Mouse (Mus musculus): ENCODE measurements at regions not wholly inside any gene's neighbourhood (a gene's known extent, or its start where the extent isn't known, plus 50 kb on each side); places are given as distances from the start of the nearest gene placed in this dataset.

- H3K9me3 ChIP-seq (ENCODE audit: control insufficient read depth, low read length) = peaks cover 37% of the 10 kb centered on the region
- H3K4me3 ChIP-seq (ENCODE audit: control insufficient read depth in 1 of 2, insufficient read depth in 1 of 2, low read depth in 1 of 2, low read length in 2 of 2) = no peak overlapping the region
- no peak overlapping the region for H3K9ac ChIP-seq (ENCODE audit: low read length)
- peaks cover 10 to 12% of the 10 kb centered on the region in 2 experiments; a peak in 3 of 4 replicates for H3K4me1 ChIP-seq (ENCODE audit: control insufficient read depth in 2 of 2, insufficient read depth in 2 of 2, low read length in 2 of 2)
- no peak overlapping the region for H3K4me2 ChIP-seq (ENCODE audit: low read length)
- no peak overlapping the region for H3K27ac ChIP-seq (replicated peaks in 1 of 2; ENCODE audit: control insufficient read depth in 1 of 2, insufficient read depth in 1 of 2, low read depth in 2 of 2, low read length in 2 of 2)
- H3K27me3 ChIP-seq (ENCODE audit: control insufficient read depth, insufficient read depth, low read length) = peaks cover 2% of the 10 kb centered on the region; the same call in 1 of the 2 replicates
- H3K36me3 ChIP-seq (ENCODE audit: control insufficient read depth, insufficient read depth, low read length) = no peaks in the 10 kb centered on the region
- no peak for ATAC-seq (ENCODE audit: insufficient number of reproducible peaks, insufficient read depth, low FRiP score, low read depth)
- 69% methylated on average over 5 of the region's 5 CpGs for WGBS
These were observed 71.2 kb downstream of the Rtl1 start for GRCm38 (mm10) chr12:109528966-109529365.

GRCm38 (mm10) chr12:109528263-109528545 lies 71.9 kb downstream of the Rtl1 start:
- Histone ChIP-seq H3K36me3 (ENCODE audit: control insufficient read depth, insufficient read depth, low read length) (no peaks in the 10 kb centered on the region), H3K4me3 (ENCODE audit: control insufficient read depth in 1 of 2, insufficient read depth in 1 of 2, low read depth in 1 of 2, low read length in 2 of 2) (peak overlapping the region; percentile 33 to 37), H3K4me1 (ENCODE audit: control insufficient read depth in 2 of 2, insufficient read depth in 2 of 2, low read length in 2 of 2) (peaks cover 10% of the 10 kb centered on the region in 2 experiments; a peak in 3 of 4 replicates), H3K27me3 (ENCODE audit: control insufficient read depth, insufficient read depth, low read length) (peaks cover 3% of the 10 kb centered on the region; the same call in 1 of the 2 replicates), H3K4me2 (ENCODE audit: low read length) (peak overlapping the region; percentile 59), H3K9me3 (ENCODE audit: control insufficient read depth, low read length) (peaks cover 37% of the 10 kb centered on the region), H3K27ac (replicated peaks in 1 of 2; ENCODE audit: control insufficient read depth in 1 of 2, insufficient read depth in 1 of 2, low read depth in 2 of 2, low read length in 2 of 2) (no peak overlapping the region), H3K9ac (ENCODE audit: low read length) (0 out of 2 replicates have a peak overlapping the region, but pooled peaks have one; percentile 18)
- 57% methylated on average over 27 of the region's 27 CpGs for WGBS
- no peak for ATAC-seq (ENCODE audit: insufficient number of reproducible peaks, insufficient read depth, low FRiP score, low read depth)

GRCm38 (mm10) chr12:109527414-109528262 lies 72.5 kb downstream of the Rtl1 start:
- no peak overlapping the region for H3K27ac ChIP-seq (replicated peaks in 1 of 2; ENCODE audit: control insufficient read depth in 1 of 2, insufficient read depth in 1 of 2, low read depth in 2 of 2, low read length in 2 of 2)
- peaks cover 37% of the 10 kb centered on the region for H3K9me3 ChIP-seq (ENCODE audit: control insufficient read depth, low read length)
- ATAC-seq (ENCODE audit: insufficient number of reproducible peaks, insufficient read depth, low FRiP score, low read depth) = peak; percentile 56; the same call in 1 of the 2 replicates
- H3K9ac ChIP-seq (ENCODE audit: low read length) = 0 out of 2 replicates have a peak overlapping the region, but pooled peaks have one; percentile 18
- peak overlapping the region; percentile 59 for H3K4me2 ChIP-seq (ENCODE audit: low read length)
- peaks cover 6 to 7% of the 10 kb centered on the region in 2 experiments; a peak in 2 of 4 replicates for H3K4me1 ChIP-seq (ENCODE audit: control insufficient read depth in 2 of 2, insufficient read depth in 2 of 2, low read length in 2 of 2)
- H3K27me3 ChIP-seq (ENCODE audit: control insufficient read depth, insufficient read depth, low read length) = peaks cover 3% of the 10 kb centered on the region; the same call in 1 of the 2 replicates
- no peaks in the 10 kb centered on the region for H3K36me3 ChIP-seq (ENCODE audit: control insufficient read depth, insufficient read depth, low read length)
- H3K4me3 ChIP-seq (ENCODE audit: control insufficient read depth in 1 of 2, insufficient read depth in 1 of 2, low read depth in 1 of 2, low read length in 2 of 2) = peak overlapping the region; percentile 33 to 37
- WGBS = 56% methylated on average over 29 of the region's 29 CpGs

- Histone ChIP-seq H3K9ac (ENCODE audit: low read length) (no peak overlapping the region), H3K27me3 (ENCODE audit: control insufficient read depth, insufficient read depth, low read length) (peaks cover 3% of the 10 kb centered on the region; the same call in 1 of the 2 replicates), H3K4me1 (ENCODE audit: control insufficient read depth in 2 of 2, insufficient read depth in 2 of 2, low read length in 2 of 2) (peaks cover 0 to 3% of the 10 kb centered on the region in 2 experiments; a peak in 1 of 4 replicates), H3K9me3 (ENCODE audit: control insufficient read depth, low read length) (peaks cover 37% of the 10 kb centered on the region), H3K36me3 (ENCODE audit: control insufficient read depth, insufficient read depth, low read length) (no peaks in the 10 kb centered on the region), H3K4me2 (ENCODE audit: low read length) (no peak overlapping the region), H3K4me3 (ENCODE audit: control insufficient read depth in 1 of 2, insufficient read depth in 1 of 2, low read depth in 1 of 2, low read length in 2 of 2) (no peak overlapping the region), H3K27ac (replicated peaks in 1 of 2; ENCODE audit: control insufficient read depth in 1 of 2, insufficient read depth in 1 of 2, low read depth in 2 of 2, low read length in 2 of 2) (no peak overlapping the region)
- no peak for ATAC-seq (ENCODE audit: insufficient number of reproducible peaks, insufficient read depth, low FRiP score, low read depth)
- WGBS = 63% methylated on average over 9 of the region's 9 CpGs
These were observed 73.0 kb downstream of the Dlk1 start for GRCm38 (mm10) chr12:109525613-109526012.

GRCm38 (mm10) chr12:109521199-109521780 lies 68.7 kb downstream of the Dlk1 start:
- WGBS = 82% methylated on average over 5 of the region's 5 CpGs
- Histone ChIP-seq H3K9me3 (ENCODE audit: control insufficient read depth, low read length) (peaks cover 6% of the 10 kb centered on the region; the same call in 1 of the 2 replicates), H3K4me1 (ENCODE audit: control insufficient read depth in 2 of 2, insufficient read depth in 2 of 2, low read length in 2 of 2) (peaks cover 11% of the 10 kb centered on the region in 2 experiments), H3K9ac (ENCODE audit: low read length) (no peak overlapping the region), H3K27ac (replicated peaks in 1 of 2; ENCODE audit: control insufficient read depth in 1 of 2, insufficient read depth in 1 of 2, low read depth in 2 of 2, low read length in 2 of 2) (no peak overlapping the region), H3K27me3 (ENCODE audit: control insufficient read depth, insufficient read depth, low read length) (peaks cover 7% of the 10 kb centered on the region; the same call in 1 of the 2 replicates), H3K4me3 (ENCODE audit: control insufficient read depth in 1 of 2, insufficient read depth in 1 of 2, low read depth in 1 of 2, low read length in 2 of 2) (no peak overlapping the region), H3K36me3 (ENCODE audit: control insufficient read depth, insufficient read depth, low read length) (no peaks in the 10 kb centered on the region), H3K4me2 (ENCODE audit: low read length) (no peak overlapping the region)
- ATAC-seq (ENCODE audit: insufficient number of reproducible peaks, insufficient read depth, low FRiP score, low read depth) = no peak

- Histone ChIP-seq H3K27ac (replicated peaks in 1 of 2; ENCODE audit: control insufficient read depth in 1 of 2, insufficient read depth in 1 of 2, low read depth in 2 of 2, low read length in 2 of 2) (no peak overlapping the region), H3K4me1 (ENCODE audit: control insufficient read depth in 2 of 2, insufficient read depth in 2 of 2, low read length in 2 of 2) (peaks cover 11 to 14% of the 10 kb centered on the region in 2 experiments)
These were observed 67.8 kb downstream of the Dlk1 start for GRCm38 (mm10) chr12:109520414-109520813.

GRCm38 (mm10) chr12:109519838-109520237 lies 67.2 kb downstream of the Dlk1 start:
- peaks cover 11 to 14% of the 10 kb centered on the region in 2 experiments for H3K4me1 ChIP-seq (ENCODE audit: control insufficient read depth in 2 of 2, insufficient read depth in 2 of 2, low read length in 2 of 2)
- no peak overlapping the region for H3K9ac ChIP-seq (ENCODE audit: low read length)
- ATAC-seq (ENCODE audit: insufficient number of reproducible peaks, insufficient read depth, low FRiP score, low read depth) = no peak
- 86% methylated on average over 5 of the region's 5 CpGs for WGBS
- peaks cover 7% of the 10 kb centered on the region; the same call in 1 of the 2 replicates for H3K27me3 ChIP-seq (ENCODE audit: control insufficient read depth, insufficient read depth, low read length)
- no peak overlapping the region for H3K27ac ChIP-seq (replicated peaks in 1 of 2; ENCODE audit: control insufficient read depth in 1 of 2, insufficient read depth in 1 of 2, low read depth in 2 of 2, low read length in 2 of 2)
- no peak overlapping the region for H3K4me3 ChIP-seq (ENCODE audit: control insufficient read depth in 1 of 2, insufficient read depth in 1 of 2, low read depth in 1 of 2, low read length in 2 of 2)
- no peak overlapping the region for H3K4me2 ChIP-seq (ENCODE audit: low read length)
- H3K9me3 ChIP-seq (ENCODE audit: control insufficient read depth, low read length) = no peaks in the 10 kb centered on the region
- H3K36me3 ChIP-seq (ENCODE audit: control insufficient read depth, insufficient read depth, low read length) = no peaks in the 10 kb centered on the region

More at GRCm38 (mm10) chr12:109520414-109520813, 67.8 kb downstream of the Dlk1 start:
- no peak for ATAC-seq (ENCODE audit: insufficient number of reproducible peaks, insufficient read depth, low FRiP score, low read depth)
- WGBS = 64% methylated on average over 8 of the region's 8 CpGs
- H3K36me3 ChIP-seq (ENCODE audit: control insufficient read depth, insufficient read depth, low read length) = no peaks in the 10 kb centered on the region
- no peak overlapping the region for H3K4me3 ChIP-seq (ENCODE audit: control insufficient read depth in 1 of 2, insufficient read depth in 1 of 2, low read depth in 1 of 2, low read length in 2 of 2)
- H3K4me2 ChIP-seq (ENCODE audit: low read length) = no peak overlapping the region
- H3K27me3 ChIP-seq (ENCODE audit: control insufficient read depth, insufficient read depth, low read length) = peaks cover 7% of the 10 kb centered on the region; the same call in 1 of the 2 replicates
- no peaks in the 10 kb centered on the region for H3K9me3 ChIP-seq (ENCODE audit: control insufficient read depth, low read length)
- no peak overlapping the region for H3K9ac ChIP-seq (ENCODE audit: low read length)

Measured in heart, embryonic 14.5 days (tissue).